Mouse (Mus musculus): ENCODE measurements at regions not wholly inside any gene's neighbourhood (a gene's known extent, or its start where the extent isn't known, plus 50 kb on each side); places are given as distances from the start of the nearest gene placed in this dataset.
"Not testable (repeated sequence)": the region's sequence is repeated elsewhere in the genome, so short reads cannot be mapped to it uniquely, and the experiment has no call there.

- not testable (repeated sequence) for H3K36me3 ChIP-seq; H3K4me2 ChIP-seq; H3K9me3 ChIP-seq; H3K27ac ChIP-seq; H3K27me3 ChIP-seq (replicated peaks); H3K4me3 ChIP-seq (replicated peaks); ATAC-seq (ENCODE audit: insufficient read depth, low FRiP score, low read depth); H3K9ac ChIP-seq; H3K4me1 ChIP-seq
- 52% methylated on average over 21 of the region's 21 CpGs for WGBS
These were observed 57.1 kb downstream of the Nap1l2 start for GRCm38 (mm10) chrX:103129347-103129746.

- Histone ChIP-seq H3K36me3 (no peaks in the 10 kb centered on the region), H3K27ac (no peak overlapping the region), H3K27me3 (replicated peaks) (no peaks in the 10 kb centered on the region), H3K4me2 (no peak overlapping the region), H3K4me3 (replicated peaks) (no peak overlapping the region), H3K9me3 (no peaks in the 10 kb centered on the region), H3K4me1 (no peaks in the 10 kb centered on the region), H3K9ac (no peak overlapping the region)
- ATAC-seq (ENCODE audit: insufficient read depth, low FRiP score, low read depth) = no peak
- WGBS = 21% methylated on average over 1 of the region's 1 CpGs
These were observed 77.3 kb downstream of the Nap1l2 start for GRCm38 (mm10) chrX:103109181-103109580.

- H3K27me3 ChIP-seq (replicated peaks); H3K9me3 ChIP-seq; H3K4me2 ChIP-seq; H3K4me1 ChIP-seq; H3K27ac ChIP-seq; H3K36me3 ChIP-seq; H3K4me3 ChIP-seq (replicated peaks); H3K9ac ChIP-seq: not testable (repeated sequence)
- ATAC-seq (ENCODE audit: insufficient read depth, low FRiP score, low read depth) = peak; percentile 58; the same call in 1 of the 2 replicates
- WGBS = no CpG with 5 or more reads among the region's 50 CpGs
These were observed 118.5 kb downstream of the Nap1l2 start for GRCm38 (mm10) chrX:103067730-103068621.

GRCm38 (mm10) chrX:103067107-103067506 is 119.3 kb downstream of the Nap1l2 start:
- H3K36me3 ChIP-seq; H3K27me3 ChIP-seq (replicated peaks); H3K27ac ChIP-seq; H3K4me3 ChIP-seq (replicated peaks); ATAC-seq (ENCODE audit: insufficient read depth, low FRiP score, low read depth); H3K4me2 ChIP-seq; H3K9ac ChIP-seq; H3K9me3 ChIP-seq; H3K4me1 ChIP-seq: not testable (repeated sequence)
- no CpG with 5 or more reads among the region's 45 CpGs for WGBS

GRCm38 (mm10) chrX:103026256-103027028 is 98.3 kb downstream of the 1700018G05Rik start:
- Histone ChIP-seq H3K4me1 (no peaks in the 10 kb centered on the region), H3K27ac (peak overlapping the region; percentile 48), H3K27me3 (replicated peaks) (no peaks in the 10 kb centered on the region), H3K9ac (no peak overlapping the region), H3K4me2 (peak overlapping the region; percentile 45), H3K36me3 (no peaks in the 10 kb centered on the region), H3K4me3 (replicated peaks) (peak overlapping the region; percentile 41), H3K9me3 (no peaks in the 10 kb centered on the region)
- 16% methylated on average over 22 of the region's 22 CpGs for WGBS
- peak; percentile 43; the same call in 1 of the 2 replicates for ATAC-seq (ENCODE audit: insufficient read depth, low FRiP score, low read depth)

- H3K27me3 ChIP-seq (replicated peaks); H3K9me3 ChIP-seq; H3K4me1 ChIP-seq; H3K4me3 ChIP-seq (replicated peaks); H3K36me3 ChIP-seq; H3K27ac ChIP-seq; H3K9ac ChIP-seq; ATAC-seq (ENCODE audit: insufficient read depth, low FRiP score, low read depth): not testable (repeated sequence)
- peak overlapping the region; percentile 45; the same call in 1 of the 2 replicates for H3K4me2 ChIP-seq
- 28% methylated on average over 3 of the region's 3 CpGs for WGBS
These were observed 97.3 kb downstream of the 1700018G05Rik start for GRCm38 (mm10) chrX:103025495-103025894.

- not testable (repeated sequence) for H3K4me2 ChIP-seq; H3K9me3 ChIP-seq; H3K36me3 ChIP-seq; H3K27ac ChIP-seq; H3K4me3 ChIP-seq (replicated peaks); H3K4me1 ChIP-seq; H3K9ac ChIP-seq; H3K27me3 ChIP-seq (replicated peaks)
- WGBS = no CpG with 5 or more reads among the region's 61 CpGs
- ATAC-seq (ENCODE audit: insufficient read depth, low FRiP score, low read depth) = 0 out of 2 replicates have a peak, but pooled peaks have one; percentile 39
These were observed 85.4 kb downstream of the 1700018G05Rik start for GRCm38 (mm10) chrX:103013425-103014057.

GRCm38 (mm10) chrX:103012298-103013243 is 84.4 kb downstream of the 1700018G05Rik start:
- H3K4me2 ChIP-seq; H3K9me3 ChIP-seq; H3K4me3 ChIP-seq (replicated peaks); H3K4me1 ChIP-seq; H3K36me3 ChIP-seq; H3K27ac ChIP-seq; H3K27me3 ChIP-seq (replicated peaks); H3K9ac ChIP-seq: not testable (repeated sequence)
- peak; percentile 72; the same call in 1 of the 2 replicates for ATAC-seq (ENCODE audit: insufficient read depth, low FRiP score, low read depth)
- WGBS = no CpG with 5 or more reads among the region's 56 CpGs

GRCm38 (mm10) chrX:102993956-102994355 is 65.8 kb downstream of the 1700018G05Rik start:
- not testable (repeated sequence) for ATAC-seq (ENCODE audit: insufficient read depth, low FRiP score, low read depth); H3K27me3 ChIP-seq (replicated peaks)
- WGBS = 89% methylated on average over 1 of the region's 3 CpGs

More at GRCm38 (mm10) chrX:102993956-102994355, 65.8 kb downstream of the 1700018G05Rik start:
- H3K27ac ChIP-seq; H3K4me3 ChIP-seq (replicated peaks); H3K4me2 ChIP-seq; H3K4me1 ChIP-seq; H3K9me3 ChIP-seq; H3K36me3 ChIP-seq; H3K9ac ChIP-seq: not testable (repeated sequence)

All from stomach, embryonic 15.5 days (tissue).